Mouse (Mus musculus): Measurements from ENCODE around the gene Gale. TPM values are rescaled to one million over a fixed set of nuclear protein-coding genes. Genes with fewer than 3 reads are reported as not detected.
A peak's percentile ranks its signal among the peaks of the same experiment; 100 is the strongest.
"Not testable (repeated sequence)": the region's sequence is repeated elsewhere in the genome, so short reads cannot be mapped to it uniquely, and the experiment has no call there.

The Gale gene
- total and polyA plus RNA-seq, 2 experiments from 2014 or later: 10.4 to 18.2 TPM

GRCm38 (mm10) chr4:135934708-135935500 lies 28.6 kb upstream of the Gale start:
- Histone ChIP-seq H3K9me3 (replicated peaks; ENCODE audit: control insufficient read depth, low read length) (no peaks in the 10 kb centered on the region), H3K4me3 (ENCODE audit: low read depth, low read length) (no peak overlapping the region), H3K27ac (ENCODE audit: low read depth) (peak overlapping the region; percentile 80), H3K4me1 (ENCODE audit: control insufficient read depth, insufficient read depth) (no peaks in the 10 kb centered on the region), H3K27me3 (ENCODE audit: control insufficient read depth, insufficient read depth, low read length) (no peaks in the 10 kb centered on the region), H3K4me2 (ENCODE audit: low read depth, low read length) (no peak overlapping the region), H3K36me3 (replicated peaks; ENCODE audit: control insufficient read depth, insufficient read depth, low read length) (peaks cover 44% of the 10 kb centered on the region), H3K9ac (replicated peaks; ENCODE audit: low read depth, low read length) (no peak overlapping the region)
- peak; percentile 62 for ATAC-seq (ENCODE audit: insufficient read depth, low read depth)
- WGBS: 52% methylated on average over 12 of the region's 12 CpGs
- DNase-seq (ENCODE audit: low spot score): no peak
- TF ChIP-seq CTCF (IDR thresholded peaks at IDR 0.05; ENCODE audit: low read depth) (no peak), EP300 (IDR thresholded peaks at IDR 0.05; ENCODE audit: low read depth) (no peak)

GRCm38 (mm10) chr4:135935502-135935901 lies 28.0 kb upstream of the Gale start:
- H3K4me2 ChIP-seq (ENCODE audit: low read depth, low read length): no peak overlapping the region
- H3K4me1 ChIP-seq (ENCODE audit: control insufficient read depth, insufficient read depth): no peaks in the 10 kb centered on the region
- no peak overlapping the region for H3K4me3 ChIP-seq (ENCODE audit: low read depth, low read length)
- no peak overlapping the region for H3K9ac ChIP-seq (replicated peaks; ENCODE audit: low read depth, low read length)
- H3K27me3 ChIP-seq (ENCODE audit: control insufficient read depth, insufficient read depth, low read length): no peaks in the 10 kb centered on the region
- no peak for DNase-seq (ENCODE audit: low spot score)
- peaks cover 39% of the 10 kb centered on the region for H3K36me3 ChIP-seq (replicated peaks; ENCODE audit: control insufficient read depth, insufficient read depth, low read length)
- TF ChIP-seq CTCF (IDR thresholded peaks at IDR 0.05; ENCODE audit: low read depth): no peak
- WGBS: 51% methylated on average over 5 of the region's 5 CpGs
- H3K9me3 ChIP-seq (replicated peaks; ENCODE audit: control insufficient read depth, low read length): no peaks in the 10 kb centered on the region
- ATAC-seq (ENCODE audit: insufficient read depth, low read depth): peak; percentile 47; the same call in 1 of the 2 replicates
- peak overlapping the region; percentile 80 for H3K27ac ChIP-seq (ENCODE audit: low read depth)

GRCm38 (mm10) chr4:135938858-135939257 lies 24.7 kb upstream of the Gale start:
- H3K27me3 ChIP-seq (ENCODE audit: control insufficient read depth, insufficient read depth, low read length): no peaks in the 10 kb centered on the region
- ATAC-seq (ENCODE audit: insufficient read depth, low read depth) (no peak), DNase-seq (ENCODE audit: low spot score) (no peak)
- no peak overlapping the region for H3K4me2 ChIP-seq (ENCODE audit: low read depth, low read length)
- H3K9me3 ChIP-seq (replicated peaks; ENCODE audit: control insufficient read depth, low read length): no peaks in the 10 kb centered on the region
- H3K4me1 ChIP-seq (ENCODE audit: control insufficient read depth, insufficient read depth): peaks cover 6% of the 10 kb centered on the region; the same call in 1 of the 2 replicates
- peaks cover 21% of the 10 kb centered on the region for H3K36me3 ChIP-seq (replicated peaks; ENCODE audit: control insufficient read depth, insufficient read depth, low read length)
- TF ChIP-seq EP300 (IDR thresholded peaks at IDR 0.05; ENCODE audit: low read depth) (no peak), CTCF (IDR thresholded peaks at IDR 0.05; ENCODE audit: low read depth) (no peak)
- WGBS: 73% methylated on average over 7 of the region's 7 CpGs
- no peak overlapping the region for H3K27ac ChIP-seq (ENCODE audit: low read depth)
- H3K9ac ChIP-seq (replicated peaks; ENCODE audit: low read depth, low read length): no peak overlapping the region
- no peak overlapping the region for H3K4me3 ChIP-seq (ENCODE audit: low read depth, low read length)

- not testable (repeated sequence) for H3K9me3 ChIP-seq (replicated peaks; ENCODE audit: control insufficient read depth, low read length); H3K27me3 ChIP-seq (ENCODE audit: control insufficient read depth, insufficient read depth, low read length); DNase-seq (ENCODE audit: low spot score); H3K4me1 ChIP-seq (ENCODE audit: control insufficient read depth, insufficient read depth); ATAC-seq (ENCODE audit: insufficient read depth, low read depth); H3K27ac ChIP-seq (ENCODE audit: low read depth); H3K4me2 ChIP-seq (ENCODE audit: low read depth, low read length); H3K4me3 ChIP-seq (ENCODE audit: low read depth, low read length); H3K9ac ChIP-seq (replicated peaks; ENCODE audit: low read depth, low read length)
- 84% methylated on average over 8 of the region's 8 CpGs for WGBS
- peak; percentile 29 for TF ChIP-seq CTCF (IDR thresholded peaks at IDR 0.05; ENCODE audit: low read depth)
- H3K36me3 ChIP-seq (replicated peaks; ENCODE audit: control insufficient read depth, insufficient read depth, low read length): peaks cover 11% of the 10 kb centered on the region
Observed at GRCm38 (mm10) chr4:135941026-135941425, 22.5 kb upstream of the Gale start.

- no peak overlapping the region for H3K9ac ChIP-seq (replicated peaks; ENCODE audit: low read depth, low read length)
- H3K27me3 ChIP-seq (ENCODE audit: control insufficient read depth, insufficient read depth, low read length): no peaks in the 10 kb centered on the region
- DNase-seq (ENCODE audit: low spot score) (no peak), ATAC-seq (ENCODE audit: insufficient read depth, low read depth) (no peak)
- 32% methylated on average over 6 of the region's 6 CpGs for WGBS
- peaks cover 10% of the 10 kb centered on the region for H3K4me1 ChIP-seq (ENCODE audit: control insufficient read depth, insufficient read depth)
- no peaks in the 10 kb centered on the region for H3K9me3 ChIP-seq (replicated peaks; ENCODE audit: control insufficient read depth, low read length)
- H3K4me2 ChIP-seq (ENCODE audit: low read depth, low read length): no peak overlapping the region
- no peak for TF ChIP-seq CTCF (IDR thresholded peaks at IDR 0.05; ENCODE audit: low read depth)
- no peak overlapping the region for H3K4me3 ChIP-seq (ENCODE audit: low read depth, low read length)
- no peak overlapping the region; the same call in 1 of the 2 replicates for H3K27ac ChIP-seq (ENCODE audit: low read depth)
- H3K36me3 ChIP-seq (replicated peaks; ENCODE audit: control insufficient read depth, insufficient read depth, low read length): peaks cover 11% of the 10 kb centered on the region
Observed at GRCm38 (mm10) chr4:135942193-135942592, 21.3 kb upstream of the Gale start.

GRCm38 (mm10) chr4:135943389-135943788 lies 20.1 kb upstream of the Gale start:
- Histone ChIP-seq H3K36me3 (replicated peaks; ENCODE audit: control insufficient read depth, insufficient read depth, low read length) (peaks cover 11% of the 10 kb centered on the region), H3K27ac (ENCODE audit: low read depth) (peak overlapping the region; percentile 25; the same call in 1 of the 2 replicates), H3K9ac (replicated peaks; ENCODE audit: low read depth, low read length) (no peak overlapping the region), H3K4me2 (ENCODE audit: low read depth, low read length) (no peak overlapping the region), H3K27me3 (ENCODE audit: control insufficient read depth, insufficient read depth, low read length) (no peaks in the 10 kb centered on the region), H3K9me3 (replicated peaks; ENCODE audit: control insufficient read depth, low read length) (no peaks in the 10 kb centered on the region), H3K4me3 (ENCODE audit: low read depth, low read length) (no peak overlapping the region), H3K4me1 (ENCODE audit: control insufficient read depth, insufficient read depth) (peaks cover 10% of the 10 kb centered on the region)
- DNase-seq (ENCODE audit: low spot score) (no peak), ATAC-seq (ENCODE audit: insufficient read depth, low read depth) (no peak)
- TF ChIP-seq EP300 (IDR thresholded peaks at IDR 0.05; ENCODE audit: low read depth) (no peak), CTCF (IDR thresholded peaks at IDR 0.05; ENCODE audit: low read depth) (no peak)
- 24% methylated on average over 4 of the region's 4 CpGs for WGBS
